Comparison of ENCODE assay signal across 7 mouse cellular contexts in the genomic region with DNA sequence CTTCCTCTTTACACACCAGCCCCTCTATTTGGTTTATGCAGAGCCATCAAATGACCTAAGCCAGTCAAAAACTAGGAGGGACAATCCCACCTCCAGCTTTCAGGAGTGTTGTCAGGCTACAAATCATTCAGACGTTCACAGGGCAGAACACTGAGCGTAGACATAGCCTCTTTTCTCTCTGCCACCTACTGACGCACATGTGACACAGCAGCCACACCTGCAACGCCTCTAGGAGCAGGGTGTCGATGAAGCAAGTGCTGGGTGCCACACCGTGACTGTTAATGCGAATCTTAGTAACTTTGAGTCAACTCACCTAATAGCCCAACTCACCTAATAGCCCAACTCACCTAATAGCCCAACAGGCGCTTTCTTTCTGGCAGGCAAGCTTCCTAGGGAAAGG. TPM values are rescaled to one million over a fixed set of nuclear protein-coding genes. Genes with fewer than 3 reads are reported as not detected.
DNase-seq lines count a peak whose midpoint lies in the region; ATAC-seq and TF ChIP-seq lines count a peak whose summit lies in the region.

No protein-coding gene starts in this region.

- peak overlapping the region; percentile 77 for H3K9ac ChIP-seq in liver, embryonic 16.5 days (ENCODE audit: low read depth, low read length)
- H3K9ac ChIP-seq in neural tube, embryonic 14.5 days (replicated peaks; ENCODE audit: low read depth, low read length) = no peak overlapping the region; the same call in 1 of the 2 replicates

- H3K4me3 ChIP-seq in G1E (ENCODE audit: low read depth, low read length) = peak overlapping the region; percentile 76
- peak overlapping the region; percentile 82 for H3K4me3 ChIP-seq in liver, embryonic 16.5 days (ENCODE audit: low read depth, low read length)
- H3K4me3 ChIP-seq in neural tube, embryonic 14.5 days (ENCODE audit: low read depth, low read length) = peak overlapping the region; percentile 76

- peaks cover 7% of the 10 kb centered on the region; the same call in 1 of the 2 replicates for H3K27me3 ChIP-seq in G1E (ENCODE audit: insufficient read depth, low read length)
- no peaks in the 10 kb centered on the region for H3K27me3 ChIP-seq in liver, embryonic 16.5 days (ENCODE audit: control insufficient read depth, insufficient read depth, low read depth, low read length)
- no peaks in the 10 kb centered on the region for H3K27me3 ChIP-seq in neural tube, embryonic 14.5 days (ENCODE audit: control insufficient read depth, insufficient read depth, low read length)

- H3K36me3 ChIP-seq in G1E (replicated peaks) = peaks cover 52% of the 10 kb centered on the region
- H3K36me3 ChIP-seq in liver, embryonic 16.5 days (ENCODE audit: control insufficient read depth, insufficient read depth) = peaks cover 13% of the 10 kb centered on the region
- peaks cover 38% of the 10 kb centered on the region for H3K36me3 ChIP-seq in neural tube, embryonic 14.5 days (ENCODE audit: control insufficient read depth, insufficient read depth, low read length)

- peak overlapping the region; percentile 19; the same call in 1 of the 2 replicates for H3K27ac ChIP-seq in liver, embryonic 16.5 days (ENCODE audit: low read length)
- no peak overlapping the region for H3K27ac ChIP-seq in neural tube, embryonic 14.5 days (ENCODE audit: low read depth, low read length)

- 2% methylated on average over 8 of the region's 8 CpGs for WGBS in liver, embryonic 16.5 days (ENCODE audit: insufficient replicate concordance)
- WGBS in neural tube, embryonic 14.5 days = 5% methylated on average over 8 of the region's 8 CpGs

- DNase-seq in CD4-positive helper T cell, adult 2 months (ENCODE audit: low read depth, low spot score) = peak; percentile 81
- DNase-seq in G1E (ENCODE audit: low spot score) = peak; percentile 51
- DNase-seq in left cerebral cortex, adult 18-20 months (ENCODE audit: low spot score in 2 of 2) = no peak

- TF ChIP-seq CTCF in G1E (IDR thresholded peaks at IDR 0.05; ENCODE audit: low read depth, low read length) = peak; percentile 24; the same call in 1 of the 2 replicates

- no peaks in the 10 kb centered on the region for H3K9me3 ChIP-seq in G1E (replicated peaks)
- H3K9me3 ChIP-seq in liver, embryonic 16.5 days (replicated peaks; ENCODE audit: control insufficient read depth, low read length) = no peaks in the 10 kb centered on the region
- no peaks in the 10 kb centered on the region for H3K9me3 ChIP-seq in neural tube, embryonic 14.5 days (ENCODE audit: control insufficient read depth, low read length)

- no peak for ATAC-seq in G1E (ENCODE audit: extremely low read depth, insufficient number of reproducible peaks, low FRiP score, poor library complexity, severe bottlenecking)
- 0 out of 2 replicates have a peak, but pooled peaks have one; percentile 48 for ATAC-seq in erythroid progenitor cell, adult 5-6 weeks (replicated peaks; ENCODE audit: low FRiP score, poor library complexity, severe bottlenecking)
- peak; percentile 62 for ATAC-seq in inflammation-experienced regulatory T-cells, adult 6 months
- ATAC-seq in liver, embryonic 16.5 days (ENCODE audit: low read depth) = peak; percentile 59
- ATAC-seq in neural tube, embryonic 14.5 days (ENCODE audit: low read depth) = 0 out of 2 replicates have a peak, but pooled peaks have one; percentile 33

- peak overlapping the region; percentile 70 for H3K4me2 ChIP-seq in liver, embryonic 16.5 days (ENCODE audit: low read depth, low read length)
- peak overlapping the region; percentile 79 for H3K4me2 ChIP-seq in neural tube, embryonic 14.5 days (ENCODE audit: low read depth, low read length)

- H3K4me1 ChIP-seq in G1E (ENCODE audit: insufficient read depth, low read depth, low read length) = peaks cover 63% of the 10 kb centered on the region
- peaks cover 19% of the 10 kb centered on the region for H3K4me1 ChIP-seq in liver, embryonic 16.5 days (ENCODE audit: control insufficient read depth, low read depth, low read length)
- peaks cover 16% of the 10 kb centered on the region for H3K4me1 ChIP-seq in neural tube, embryonic 14.5 days (ENCODE audit: control insufficient read depth, insufficient read depth, low read length)

RNA-seq across cellular contexts. Expression of gene Fam69b, which starts 10.8 kb away (rescaled TPM):
- not detected in 2 replicates for total RNA-seq in G1E (2014; fragmentation: Nextera tagmentation)
- 0.22 TPM in 1 of 2 replicates, not detected in the other for total RNA-seq in G1E (2017)
- polyA plus RNA-seq in G1E (2012) = not detected in 2 replicates
- total RNA-seq in erythroid progenitor cell, adult 5-6 weeks (2015; ENCODE audit: low replicate concordance) = not detected in 2 replicates
- total RNA-seq in erythroid progenitor cell, adult 5-6 weeks (2017; ENCODE audit: low replicate concordance) = not detected in 2 replicates
- 1 to 10 TPM; 1.2 to 4.2 (median 2.1) TPM for polyA plus RNA-seq in inflammation-experienced regulatory T-cells, adult 6 months (2017; shearing (Covaris generic))
- polyA plus RNA-seq in liver, embryonic 16.5 days (2015; fragmentation: Nextera tagmentation; extraction: Ambion mirVana) = 0.61 and 1.3 TPM in 2 replicates
- polyA plus RNA-seq in neural tube, embryonic 14.5 days (2014; fragmentation: Nextera tagmentation; extraction: Ambion mirVana) = 123 and 139 TPM in 2 replicates
- total RNA-seq in left cerebral cortex, adult 18-20 months (2021) = 10 to 100 TPM; 74.1 to 77.2 TPM

RNA-seq across cellular contexts. Expression of gene Lcn4, which starts 32.0 kb away (rescaled TPM):
- not detected in 2 replicates for total RNA-seq in G1E (2014; fragmentation: Nextera tagmentation)
- total RNA-seq in G1E (2017) = not detected in 2 replicates
- not detected in 2 replicates for polyA plus RNA-seq in G1E (2012)
- not detected in 2 replicates for total RNA-seq in erythroid progenitor cell, adult 5-6 weeks (2015; ENCODE audit: low replicate concordance)
- total RNA-seq in erythroid progenitor cell, adult 5-6 weeks (2017; ENCODE audit: low replicate concordance) = not detected in 2 replicates
- under 1 TPM in 2 of 3 experiments, not detected in 1; 0.59 to 0.96 TPM for polyA plus RNA-seq in inflammation-experienced regulatory T-cells, adult 6 months (2017; shearing (Covaris generic))
- polyA plus RNA-seq in liver, embryonic 16.5 days (2015; fragmentation: Nextera tagmentation; extraction: Ambion mirVana) = not detected in 2 replicates
- polyA plus RNA-seq in neural tube, embryonic 14.5 days (2014; fragmentation: Nextera tagmentation; extraction: Ambion mirVana) = not detected in 2 replicates
- not detected for total RNA-seq in left cerebral cortex, adult 18-20 months (2021)

RNA-seq across cellular contexts. Expression of gene Agpat2, which starts 34.9 kb away (rescaled TPM):
- total RNA-seq in G1E (2014; fragmentation: Nextera tagmentation) (4.7 and 6.9 TPM in 2 replicates), G1E (2017) (4.6 and 7.4 TPM in 2 replicates)
- 6.0 and 6.1 TPM in 2 replicates for polyA plus RNA-seq in G1E (2012)
- total RNA-seq in erythroid progenitor cell, adult 5-6 weeks (2015; ENCODE audit: low replicate concordance) = 12.2 and 12.6 TPM in 2 replicates
- 6.2 and 12.0 TPM in 2 replicates for total RNA-seq in erythroid progenitor cell, adult 5-6 weeks (2017; ENCODE audit: low replicate concordance)
- 1 to 10 TPM; 6.6 to 9.1 (median 7.4) TPM for polyA plus RNA-seq in inflammation-experienced regulatory T-cells, adult 6 months (2017; shearing (Covaris generic))
- polyA plus RNA-seq in liver, embryonic 16.5 days (2015; fragmentation: Nextera tagmentation; extraction: Ambion mirVana) = 58.3 and 65.7 TPM in 2 replicates
- 2.7 and 4.1 TPM in 2 replicates for polyA plus RNA-seq in neural tube, embryonic 14.5 days (2014; fragmentation: Nextera tagmentation; extraction: Ambion mirVana)
- total RNA-seq in left cerebral cortex, adult 18-20 months (2021) = 1 to 10 TPM; 1.6 to 2.5 TPM

RNA-seq across cellular contexts. Expression of gene Gm20532, which starts 52.6 kb away (rescaled TPM):
- total RNA-seq in G1E (2014; fragmentation: Nextera tagmentation) (not detected in 2 replicates), G1E (2017) (not detected in 2 replicates)
- polyA plus RNA-seq in G1E (2012) = not detected in 2 replicates
- not detected in 2 replicates for total RNA-seq in erythroid progenitor cell, adult 5-6 weeks (2015; ENCODE audit: low replicate concordance)
- total RNA-seq in erythroid progenitor cell, adult 5-6 weeks (2017; ENCODE audit: low replicate concordance) = 1.9 TPM in 1 of 2 replicates, not detected in the other
- polyA plus RNA-seq in inflammation-experienced regulatory T-cells, adult 6 months (2017; shearing (Covaris generic)) = not detected
- not detected in 2 replicates for polyA plus RNA-seq in liver, embryonic 16.5 days (2015; fragmentation: Nextera tagmentation; extraction: Ambion mirVana)
- polyA plus RNA-seq in neural tube, embryonic 14.5 days (2014; fragmentation: Nextera tagmentation; extraction: Ambion mirVana) = not detected in 2 replicates
- not detected for total RNA-seq in left cerebral cortex, adult 18-20 months (2021)

RNA-seq across cellular contexts. Expression of gene Egfl7, which starts 59.3 kb away (rescaled TPM):
- total RNA-seq in G1E (2014; fragmentation: Nextera tagmentation) (29.6 and 31.9 TPM in 2 replicates), G1E (2017) (160 and 228 TPM in 2 replicates)
- polyA plus RNA-seq in G1E (2012) = 131 and 136 TPM in 2 replicates
- 3.8 and 7.2 TPM in 2 replicates for total RNA-seq in erythroid progenitor cell, adult 5-6 weeks (2015; ENCODE audit: low replicate concordance)
- total RNA-seq in erythroid progenitor cell, adult 5-6 weeks (2017; ENCODE audit: low replicate concordance) = 0.77 and 7.2 TPM in 2 replicates
- polyA plus RNA-seq in inflammation-experienced regulatory T-cells, adult 6 months (2017; shearing (Covaris generic)) = 1 to 10 TPM in 2 of 3 experiments, not detected in 1; 1.7 to 2.3 TPM
- polyA plus RNA-seq in liver, embryonic 16.5 days (2015; fragmentation: Nextera tagmentation; extraction: Ambion mirVana) = 50.9 and 54.3 TPM in 2 replicates
- 37.4 and 64.3 TPM in 2 replicates for polyA plus RNA-seq in neural tube, embryonic 14.5 days (2014; fragmentation: Nextera tagmentation; extraction: Ambion mirVana)
- 10 to 100 TPM; 65.1 to 72.0 TPM for total RNA-seq in left cerebral cortex, adult 18-20 months (2021)

Comparison
In these comparisons a context has a peak if more than half of its experiments do, and no peak if none do; other contexts are left out.
1. DNase-seq: peak in CD4-positive helper T cell, adult 2 months (single experiment) and G1E (single experiment); none in left cerebral cortex, adult 18-20 months (0 of 2).
2. RNA of gene Fam69b, which starts 10.8 kb away (polyA plus RNA-seq): 123 to 139 TPM in neural tube, embryonic 14.5 days; 1.2 to 4.2 TPM in inflammation-experienced regulatory T-cells, adult 6 months, 0.61 to 1.3 TPM in liver, embryonic 16.5 days and not detected in G1E; every median in the first group is over 10 times any median in the second.
3. Peak in every context shown above with its lines, with median percentiles within 50 percentile points of each other: H3K4me3 ChIP-seq.